Mouse (Mus musculus) kidney, postnatal 14 days (tissue): ENCODE results near the gene Ncoa7.

ENCODE experiments used
- DNase-seq: peaks from one replicate; pipeline ENCODE4 v3.0.0; 2022; ENCODE audit warnings: mixed read lengths

Gene Ncoa7

DNA sequence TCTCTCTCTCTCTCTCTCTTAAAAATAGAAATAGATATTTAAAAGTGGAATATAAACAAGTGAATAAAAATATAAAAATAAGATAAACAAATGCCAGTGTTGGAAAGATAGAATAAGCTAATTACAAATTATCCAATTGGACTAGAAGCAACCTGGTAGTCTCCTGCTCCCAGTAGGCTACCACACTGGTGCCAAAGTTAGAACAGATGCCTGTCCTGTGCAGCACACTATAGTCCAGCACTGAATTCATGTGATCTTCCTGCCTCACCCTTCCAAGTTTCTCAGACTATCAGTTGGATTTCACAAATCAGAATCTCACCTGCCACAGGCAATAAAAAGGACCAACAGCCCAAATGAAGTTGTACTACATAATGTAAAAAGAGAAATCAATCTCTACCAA, 59.9 kb downstream of the Ncoa7 start:
- DNase-seq = no peak

DNA sequence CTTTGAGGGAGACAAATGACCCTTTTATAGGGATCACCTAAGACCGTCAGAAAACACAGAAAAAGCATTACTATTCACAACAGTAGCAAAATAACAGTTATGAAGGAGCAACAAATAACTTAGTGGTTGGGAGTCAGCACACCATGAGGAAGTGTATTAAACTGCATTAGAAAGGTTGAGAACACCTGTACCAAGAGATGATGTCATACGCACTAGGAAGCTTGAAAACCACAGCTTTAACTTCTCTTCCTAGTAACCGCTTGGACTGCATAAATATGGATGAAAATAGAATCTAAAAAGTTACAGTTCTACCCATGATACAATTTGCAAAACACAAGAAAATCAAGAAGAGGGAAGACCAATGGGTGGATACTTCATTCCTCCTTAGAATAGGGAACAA, 64.7 kb downstream of the Ncoa7 start:
- DNase-seq = no peak

DNA sequence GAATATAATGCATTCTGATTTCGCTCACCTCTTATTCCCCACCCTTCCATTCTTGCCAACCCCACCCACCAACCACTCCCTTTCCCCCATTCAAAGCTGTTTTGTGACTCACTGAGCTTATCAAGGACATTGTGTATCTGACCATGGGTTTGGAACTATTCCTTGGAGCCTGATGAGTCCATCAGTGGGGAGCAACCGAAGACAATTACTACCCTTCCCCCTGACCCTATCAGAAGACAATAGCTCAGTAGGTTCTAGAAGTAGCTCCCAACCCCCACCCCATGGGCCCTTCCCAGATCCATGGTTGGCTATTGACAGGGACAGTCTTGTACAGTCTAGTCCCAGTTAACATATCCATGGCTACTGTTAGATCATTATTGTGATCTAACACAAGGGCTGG, 65.8 kb downstream of the Ncoa7 start:
- no peak for DNase-seq

DNA sequence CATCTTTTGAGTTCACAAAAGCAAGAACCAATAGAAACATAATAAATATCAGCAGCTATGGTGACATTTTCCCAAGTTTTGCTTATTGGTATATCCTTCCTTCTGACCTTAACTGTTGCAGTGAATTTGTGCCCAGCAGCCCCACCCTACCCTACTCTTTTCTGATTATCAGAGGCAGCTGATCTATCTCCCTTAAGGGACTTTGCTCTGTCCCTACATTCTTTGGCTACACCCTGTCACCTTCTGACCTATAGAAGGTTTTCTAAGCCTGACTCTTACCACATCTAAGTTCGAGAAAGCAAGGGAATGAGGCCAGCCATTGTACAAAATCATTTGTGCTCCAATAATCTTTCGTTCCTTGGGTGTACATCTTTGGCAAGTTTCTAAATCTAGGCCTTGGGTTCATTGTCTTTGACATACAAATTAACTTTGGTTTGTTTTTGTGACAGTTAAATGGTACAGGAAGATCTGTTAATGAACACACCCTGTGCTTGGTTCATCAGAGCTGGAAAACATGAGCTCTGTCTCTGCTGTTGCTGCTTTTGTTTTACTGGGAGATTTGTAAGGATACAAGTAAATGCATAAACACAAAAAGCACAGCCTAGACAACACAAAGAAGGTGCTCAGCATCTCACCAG, 69.9 kb downstream of the Ncoa7 start:
- no peak for DNase-seq

DNA sequence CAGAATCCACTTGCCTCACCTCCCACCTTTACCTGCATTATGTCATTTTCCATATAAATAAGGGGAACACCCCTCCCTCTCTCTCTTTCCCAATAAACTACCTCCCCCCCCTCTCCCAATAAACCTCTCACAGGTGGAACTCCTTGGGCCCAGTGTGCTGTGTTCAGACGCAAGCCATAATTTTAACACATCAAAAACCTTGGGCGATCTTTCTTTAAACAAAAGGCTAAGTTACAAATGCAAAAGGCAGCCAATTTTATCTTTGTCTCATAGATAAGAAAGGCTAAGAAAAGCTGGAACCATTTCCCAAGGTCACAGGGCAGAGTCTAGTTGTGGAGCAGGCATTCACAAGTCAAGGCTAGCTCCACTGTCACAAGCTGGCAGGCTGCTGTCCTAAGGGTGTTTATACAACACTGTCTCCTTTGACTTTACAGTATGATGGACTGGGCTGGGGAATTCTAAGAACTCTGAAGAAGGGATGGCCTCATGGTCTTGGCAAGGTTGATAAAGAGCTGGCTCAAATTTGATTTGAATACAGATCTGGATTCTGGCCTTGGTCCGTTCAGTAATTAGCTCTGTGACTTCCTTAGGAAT, 71.7 kb downstream of the Ncoa7 start:
- DNase-seq = no peak

DNA sequence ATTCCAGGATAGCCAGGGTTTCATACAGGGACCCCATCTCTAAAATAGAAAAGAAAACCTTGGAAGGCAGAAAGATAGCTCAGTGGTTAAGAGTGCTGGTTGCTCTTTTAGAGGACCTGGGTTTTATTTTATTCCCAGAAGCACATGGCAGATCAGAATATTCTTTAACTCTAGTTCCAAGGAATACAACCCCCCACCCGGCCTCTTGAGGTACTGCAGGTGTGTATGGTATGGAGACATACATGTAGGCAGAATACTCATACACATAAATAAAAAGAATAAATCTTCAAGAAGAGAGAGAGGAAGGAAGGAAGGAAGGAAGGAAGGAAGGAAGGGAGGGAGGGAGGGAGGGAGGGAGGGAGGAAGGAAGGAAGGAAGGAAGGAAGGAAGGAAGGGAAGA, 72.3 kb downstream of the Ncoa7 start:
- no peak for DNase-seq

DNA sequence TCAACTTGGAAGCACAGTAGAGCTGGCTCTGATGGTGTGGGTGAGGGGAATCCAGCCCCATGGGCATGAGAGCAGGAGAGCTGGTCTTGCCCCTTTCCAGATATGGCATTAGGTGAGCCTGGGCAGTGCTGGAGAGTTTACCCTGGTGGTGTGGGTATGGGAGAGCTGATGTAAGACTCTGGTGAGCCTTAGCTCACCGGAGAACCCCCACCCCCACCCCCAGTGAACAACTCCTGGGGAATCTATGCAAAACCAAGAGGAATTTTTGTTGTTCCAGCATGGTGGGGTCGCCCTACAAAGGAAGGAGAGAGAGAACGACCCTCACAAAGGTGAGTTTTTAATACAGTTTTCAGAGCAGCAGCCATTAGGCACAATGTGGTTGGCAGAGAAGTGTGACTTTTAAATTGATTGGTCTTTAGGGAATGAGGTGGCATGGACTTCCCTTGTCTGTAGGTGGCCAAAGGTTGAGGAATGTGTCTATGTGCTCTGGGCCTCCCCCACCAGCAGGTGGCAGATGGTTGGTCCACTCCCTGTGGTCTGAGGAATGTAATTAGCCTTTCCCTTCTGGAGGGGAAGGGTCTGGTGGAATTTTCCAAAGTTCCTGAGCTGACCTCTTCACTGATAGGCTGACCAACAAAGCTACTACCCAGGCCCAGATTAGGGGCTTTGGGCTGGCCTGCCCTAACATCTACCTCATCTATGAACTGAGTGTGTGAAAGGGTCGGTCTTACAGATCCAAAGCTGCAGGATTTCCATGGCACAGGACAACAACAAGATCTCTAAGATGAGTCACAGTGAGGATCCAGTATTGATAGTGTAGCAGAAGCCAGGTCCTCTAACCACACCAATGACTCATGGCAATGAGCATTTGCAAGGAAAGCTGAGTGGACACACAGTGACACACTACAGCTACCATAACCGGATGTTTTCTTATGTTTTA, 73.7 kb downstream of the Ncoa7 start:
- DNase-seq = no peak

DNA sequence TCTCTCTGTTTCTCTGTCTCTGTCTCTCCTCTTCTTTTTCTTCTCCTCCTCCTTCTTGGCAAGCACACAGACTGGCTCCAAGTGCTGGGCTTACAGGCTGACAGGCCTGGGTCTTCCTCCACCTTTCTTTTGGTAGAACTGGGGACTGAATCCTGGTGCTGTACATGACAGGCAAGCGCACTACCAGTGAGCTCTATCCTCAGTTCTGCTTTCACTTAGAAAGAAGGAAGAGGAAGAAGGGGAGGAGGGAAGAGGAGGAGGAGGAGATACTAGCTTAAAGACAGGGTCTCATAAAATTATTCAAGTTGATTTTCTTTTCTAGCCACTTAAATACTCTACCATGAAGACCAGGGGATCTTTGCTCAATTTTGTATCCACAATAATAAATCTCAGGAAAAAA, 80.1 kb downstream of the Ncoa7 start:
- DNase-seq = no peak

DNA sequence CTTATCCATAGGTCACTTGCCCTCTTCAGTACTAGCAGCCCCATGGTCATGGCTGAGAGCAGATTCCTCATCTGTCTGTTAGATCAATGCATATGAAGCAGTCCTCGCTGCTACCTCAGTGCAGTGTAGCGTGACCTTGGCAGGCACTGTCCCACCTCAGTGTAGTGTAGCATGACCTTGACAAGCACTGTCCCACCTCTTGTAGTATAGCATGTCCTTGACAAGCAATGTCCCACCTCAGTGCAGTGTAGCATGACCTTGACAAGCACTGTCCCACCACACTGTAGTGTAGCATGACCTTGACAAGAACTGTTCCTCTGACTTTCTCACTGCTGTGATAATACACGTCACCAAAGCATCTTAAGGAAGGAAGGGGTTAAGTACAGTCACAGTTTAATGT, 82.6 kb downstream of the Ncoa7 start:
- no peak for DNase-seq

DNA sequence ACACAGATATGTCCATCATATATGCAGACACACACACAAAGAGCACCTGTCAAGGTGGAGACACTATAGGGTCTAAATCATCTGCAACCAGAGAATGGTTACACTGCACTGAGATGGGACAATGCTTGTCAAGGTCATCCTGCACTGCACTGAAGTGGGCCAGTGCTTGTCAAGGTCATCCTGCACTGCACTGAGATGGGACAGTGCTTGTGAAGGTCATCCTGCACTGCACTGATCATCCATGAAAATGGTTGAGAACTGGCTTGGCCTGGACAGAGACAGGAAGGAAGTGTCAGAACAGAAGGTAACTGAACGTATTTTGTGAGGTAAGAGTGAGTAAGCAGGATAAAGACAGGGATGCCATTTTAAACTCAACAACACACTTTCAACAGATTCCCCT, 83.2 kb downstream of the Ncoa7 start:
- no peak for DNase-seq

DNA sequence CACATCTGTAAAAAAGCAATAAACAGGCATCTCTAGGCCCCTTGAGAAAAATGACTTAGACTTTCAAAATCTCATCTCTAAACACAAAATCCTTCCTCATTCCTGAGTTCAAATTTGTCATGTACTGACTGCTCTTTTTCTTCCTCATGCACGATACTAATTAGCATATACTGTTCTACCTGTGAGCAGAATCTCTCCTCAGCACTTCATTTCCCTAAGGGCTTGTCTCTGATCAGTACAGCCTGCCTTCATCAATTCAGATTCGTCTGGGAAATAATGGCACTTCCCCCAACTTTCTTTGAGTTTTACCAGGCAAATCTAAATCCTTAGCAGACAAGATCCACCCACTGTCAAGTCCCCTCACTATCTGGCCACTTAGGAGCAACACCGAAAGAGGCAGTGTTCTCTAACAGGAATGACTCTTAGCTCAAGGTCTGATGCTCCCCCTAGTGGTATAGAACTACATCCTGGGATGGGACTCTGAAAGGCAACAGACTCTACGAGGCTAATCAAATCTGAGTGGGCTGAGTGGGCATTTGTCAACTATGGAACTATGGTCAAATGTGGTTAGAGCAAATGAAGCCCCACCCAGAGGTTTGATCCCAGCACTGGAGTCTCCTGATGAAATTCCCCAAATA, 84.3 kb downstream of the Ncoa7 start:
- peak; percentile 60 for DNase-seq

DNA sequence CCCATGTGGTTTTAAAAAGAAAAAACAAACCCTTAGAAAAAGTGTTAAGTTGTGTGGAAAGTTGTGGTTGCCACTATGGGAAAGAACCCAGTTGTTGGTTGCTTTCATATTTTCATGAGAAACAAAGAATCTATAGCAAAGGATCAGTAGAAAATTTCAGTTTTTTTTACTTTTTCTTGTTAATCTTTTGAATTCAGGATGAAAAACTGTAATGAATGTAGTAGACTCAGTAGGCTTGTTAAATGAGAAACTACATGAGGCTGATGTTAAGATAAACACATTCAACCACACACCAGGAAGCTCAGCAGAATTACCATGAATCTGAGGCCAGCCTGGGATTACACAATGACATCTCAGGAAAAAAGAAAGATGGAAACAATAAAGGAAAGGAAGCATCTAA, 87.0 kb downstream of the Ncoa7 start:
- DNase-seq = no peak

DNA sequence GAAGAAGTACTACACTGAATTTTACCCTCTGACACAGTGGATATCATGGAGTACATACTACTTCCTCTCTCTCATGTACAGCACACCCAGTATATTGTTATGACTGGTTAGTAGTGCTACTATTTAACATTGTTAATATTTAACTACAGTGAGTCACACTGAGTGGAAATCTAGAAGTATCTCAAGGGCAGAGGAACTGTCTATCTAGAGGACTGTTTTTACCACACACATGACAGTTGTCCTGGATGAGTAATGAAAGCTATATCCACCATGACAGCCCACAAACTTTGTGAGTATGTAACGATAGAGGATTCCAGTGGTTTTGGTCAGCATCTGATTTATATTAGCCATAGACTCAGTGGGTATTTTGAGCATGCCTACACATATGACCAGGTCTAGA, 90.6 kb downstream of the Ncoa7 start:
- no peak for DNase-seq

DNA sequence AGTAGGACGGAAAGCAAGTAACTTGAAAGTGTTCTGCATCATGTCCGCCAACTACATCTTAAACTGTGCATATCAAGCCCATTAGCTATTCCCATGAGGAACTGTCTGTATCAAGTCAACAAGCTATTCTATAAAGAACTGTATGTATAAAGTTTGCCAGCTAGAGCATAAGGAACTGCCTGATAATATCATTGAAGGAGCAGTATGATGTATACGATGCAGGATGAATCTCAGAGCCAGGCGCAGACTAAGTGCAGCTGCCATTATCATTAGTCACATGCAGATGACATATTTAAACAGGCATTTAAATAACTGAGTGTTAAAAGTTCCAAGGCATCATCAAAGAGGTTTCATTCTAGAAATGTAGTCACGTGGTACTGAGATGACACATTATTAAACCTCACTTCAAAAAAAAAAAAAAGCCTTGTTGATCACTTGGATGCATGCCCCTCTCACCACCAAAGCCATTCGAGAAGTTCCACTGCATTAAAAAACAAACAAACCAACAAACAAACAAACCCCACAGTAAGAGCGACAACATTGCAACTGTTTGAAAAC, 93.2 kb downstream of the Ncoa7 start:
- no peak for DNase-seq

DNA sequence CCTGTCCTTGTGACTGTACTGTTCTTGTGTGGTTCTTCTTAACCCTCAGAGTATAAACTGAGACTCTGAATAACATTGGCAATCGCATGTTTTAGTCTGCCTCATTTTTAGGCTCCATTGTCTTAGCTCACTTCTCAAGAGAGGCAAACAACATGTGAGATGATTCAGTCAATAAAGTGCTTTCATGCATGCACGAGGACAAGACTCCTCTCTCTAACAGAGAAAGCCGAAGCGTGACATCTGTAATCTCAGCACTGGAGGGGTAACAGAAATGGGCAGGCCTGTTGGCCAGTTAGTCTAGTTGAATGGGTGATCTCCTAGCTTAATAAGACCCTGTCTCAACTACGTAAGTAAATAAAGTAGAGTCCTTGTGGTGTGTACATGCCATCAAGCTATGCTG, 95.1 kb downstream of the Ncoa7 start:
- no peak for DNase-seq

DNA sequence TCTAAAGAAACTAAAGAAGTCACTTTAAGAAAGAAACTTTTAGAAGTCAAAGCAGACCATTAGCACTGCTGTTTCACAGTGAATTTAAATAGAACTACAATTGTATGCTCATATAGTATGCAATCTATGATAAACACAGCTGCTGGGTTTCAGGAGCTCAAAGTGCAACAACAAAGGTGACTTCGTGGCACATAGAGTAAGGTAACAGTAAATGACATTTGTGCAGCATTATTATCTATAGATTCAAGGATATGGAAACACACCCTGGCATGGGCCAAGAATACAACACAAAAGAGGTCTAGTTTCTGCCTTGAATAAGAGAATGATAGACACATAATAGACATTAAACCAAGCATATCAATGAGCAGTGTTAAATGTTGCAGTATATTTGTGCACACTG, 100.5 kb downstream of the Ncoa7 start:
- DNase-seq = no peak

DNA sequence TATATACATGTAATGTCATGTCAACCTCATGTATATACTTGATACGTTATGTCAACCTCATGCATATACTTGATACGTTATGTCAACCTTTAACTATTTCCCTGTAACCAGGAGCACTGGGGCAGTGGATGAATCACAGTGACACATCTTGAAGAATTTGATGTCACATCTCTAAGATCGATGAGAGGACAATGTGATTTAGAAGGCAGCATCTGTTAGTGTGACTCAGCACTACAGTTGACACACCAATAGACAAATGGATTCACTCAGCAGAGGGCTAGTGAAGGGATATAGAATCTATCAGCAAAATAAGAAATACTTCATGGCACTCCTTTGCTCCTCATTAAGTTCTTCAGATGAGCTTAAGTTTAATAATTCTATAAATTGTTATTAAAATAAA, 116.3 kb downstream of the Ncoa7 start:
- DNase-seq = no peak

DNA sequence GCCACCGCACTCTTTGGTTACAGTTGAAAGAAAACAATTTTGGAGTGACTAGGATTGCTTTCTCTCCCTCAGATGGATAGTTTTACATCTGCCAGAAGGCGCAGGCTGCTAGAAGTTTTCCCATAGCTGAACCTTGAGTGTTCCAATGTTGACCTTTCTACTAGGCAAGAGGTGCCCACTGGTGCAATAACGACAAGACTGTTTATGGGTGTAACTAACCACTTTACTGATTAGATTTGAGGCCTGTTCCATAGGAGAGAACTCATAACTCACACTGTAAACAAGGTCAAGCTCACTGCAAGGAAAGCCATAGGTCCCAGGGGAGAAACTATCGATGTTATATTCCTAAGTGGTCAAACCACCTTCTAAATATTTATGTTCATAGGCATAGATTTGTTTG, 119.7 kb downstream of the Ncoa7 start:
- no peak for DNase-seq

DNA sequence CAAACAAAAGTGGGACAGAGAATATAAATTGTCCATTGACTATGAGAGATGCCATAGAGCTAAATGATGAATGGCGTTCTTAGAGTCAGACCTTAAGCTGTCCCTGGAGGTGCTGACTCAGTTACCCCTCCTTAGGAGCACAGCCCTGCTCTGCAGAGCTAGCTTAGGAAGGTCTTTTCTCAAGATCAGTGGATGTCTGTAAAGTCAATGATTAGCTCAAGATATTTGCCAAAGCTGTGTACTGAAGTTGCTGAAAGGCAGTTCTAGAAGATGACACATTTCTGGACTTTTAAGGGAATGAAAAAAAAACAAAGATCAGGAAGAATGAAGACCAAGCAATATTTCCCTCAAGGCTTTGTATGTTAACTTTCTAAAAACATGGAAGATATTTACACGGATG, 123.4 kb downstream of the Ncoa7 start:
- peak; percentile 5 for DNase-seq

DNA sequence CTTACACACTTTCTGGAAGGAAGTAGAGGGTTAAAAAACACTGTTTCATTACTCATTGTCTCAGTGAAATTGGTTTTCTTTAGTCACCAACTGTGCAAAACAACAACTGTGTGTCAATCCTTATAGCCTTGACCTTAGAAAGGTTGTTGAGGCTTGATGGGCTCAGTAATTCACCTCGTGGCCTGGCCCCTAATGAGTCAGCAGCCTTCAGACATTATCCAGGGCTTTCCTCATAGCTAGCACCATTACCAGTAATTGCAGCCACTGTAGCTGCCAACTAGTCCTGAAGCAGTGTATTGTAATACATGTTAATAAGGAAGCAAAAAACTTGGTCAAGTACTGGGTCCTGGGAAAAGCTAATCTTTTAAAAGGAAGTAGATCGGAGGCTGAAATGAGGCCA, 125.1 kb downstream of the Ncoa7 start:
- peak; percentile 6 for DNase-seq

DNA sequence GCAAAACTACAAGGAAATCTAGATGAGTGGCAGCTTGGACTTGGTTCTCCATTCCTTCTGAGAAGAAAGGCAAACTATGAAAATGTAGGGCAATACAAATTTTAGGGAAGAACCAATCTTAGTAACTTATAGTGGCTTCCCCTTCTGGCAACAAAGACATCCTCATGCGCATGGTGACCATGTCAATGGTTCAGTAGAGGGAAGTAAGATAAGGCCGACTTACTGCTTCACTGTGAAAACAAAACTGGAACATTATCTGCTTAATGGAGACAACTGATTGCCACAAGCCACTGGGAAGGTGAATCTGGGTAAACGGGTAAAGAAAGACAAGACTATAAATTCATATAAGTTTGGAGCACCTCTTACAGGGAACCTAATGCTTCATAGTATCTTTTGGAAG, 128.3 kb downstream of the Ncoa7 start:
- no peak for DNase-seq

DNA sequence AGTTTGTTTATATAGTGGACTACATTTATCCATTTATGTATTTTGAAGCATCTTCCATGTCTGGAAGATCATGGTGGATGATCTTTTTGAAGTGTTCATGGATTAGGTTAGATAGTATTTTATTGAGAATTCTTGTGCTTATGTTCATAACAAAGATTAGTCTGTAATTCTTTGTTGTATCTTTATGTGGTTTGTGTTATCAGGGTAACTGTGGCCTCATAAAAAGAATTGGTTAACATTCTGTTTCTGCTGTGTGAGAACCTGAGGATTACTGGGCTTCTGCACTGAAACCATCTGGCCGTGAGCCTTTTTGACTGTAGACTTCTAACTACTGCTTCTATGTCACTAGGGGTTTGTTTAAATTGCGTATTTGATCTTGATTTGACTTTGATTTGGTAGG, 136.5 kb downstream of the Ncoa7 start:
- no peak for DNase-seq

DNA sequence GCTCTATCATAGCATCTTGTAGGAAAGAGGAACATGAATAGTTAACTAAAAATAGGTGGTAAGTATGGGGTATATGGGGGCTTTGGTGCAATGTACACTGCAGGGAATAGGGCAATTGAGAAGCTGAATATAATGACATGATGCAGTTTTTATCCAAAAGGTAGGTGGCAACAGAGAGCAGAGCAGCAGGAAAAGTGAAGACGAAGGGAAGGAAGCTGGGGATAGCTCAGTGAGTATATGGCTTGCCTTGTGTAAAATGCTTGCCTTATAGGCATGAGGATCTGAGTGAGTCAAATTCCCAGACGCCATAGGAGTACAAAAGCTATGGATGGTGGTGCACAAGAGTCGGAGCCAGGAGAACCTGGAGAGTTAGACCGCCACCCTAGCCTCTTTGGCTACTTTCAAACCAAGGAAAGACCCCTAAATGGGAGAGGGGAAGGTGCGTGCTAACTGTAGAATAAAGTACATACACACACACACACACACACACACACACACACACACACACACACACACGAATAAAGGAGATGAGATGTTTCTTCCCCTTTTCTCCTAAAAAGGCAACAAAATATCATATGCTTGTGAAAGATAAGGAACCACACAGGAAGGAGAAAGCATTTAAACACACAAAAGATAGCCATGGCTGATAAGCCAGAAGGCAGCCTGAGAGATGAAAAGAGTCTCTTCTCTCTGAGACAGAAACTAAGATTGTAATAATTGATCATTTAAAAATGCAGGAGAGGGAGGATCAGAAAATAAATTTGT, 142.4 kb downstream of the Ncoa7 start:
- DNase-seq = no peak
